Mouse (Mus musculus) stomach, embryonic 14.5 days (tissue): ENCODE measurements around the gene Susd3. TPM values are rescaled to one million over a fixed set of nuclear protein-coding genes. Genes with fewer than 3 reads are reported as not detected.

ENCODE experiments used
- ATAC-seq: fragments of 200-750 bp; cut with Nextera tagmentation; 2 replicates; pipeline ENCODE4 v1.8.0; 2017; ENCODE audit warnings: low read depth, moderate TSS enrichment; ENCODE audit not compliant: insufficient number of reproducible peaks, insufficient read depth, low FRiP score
- H3K27ac ChIP-seq: fragments of 300-500 bp; sonication (generic); 2 replicates; pipeline ENCODE4 v1.5.1; 2014; ENCODE audit warnings: mild to moderate bottlenecking, low read length, moderate library complexity, mixed read lengths
- H3K27me3 ChIP-seq: fragments of 300-500 bp; sonication (generic); 2 replicates; pipeline ENCODE4 v1.6.1; 2014; ENCODE audit warnings: low read length, control low read depth, mixed read lengths; ENCODE audit not compliant: control insufficient read depth, insufficient read depth
- H3K36me3 ChIP-seq: fragments of 300-500 bp; sonication (generic); 2 replicates; pipeline ENCODE4 v1.6.1; 2014; ENCODE audit warnings: mild to moderate bottlenecking, control low read depth, low read length, moderate library complexity, mixed read lengths; ENCODE audit not compliant: control insufficient read depth, insufficient read depth
- H3K4me1 ChIP-seq: fragments of 300-500 bp; sonication (generic); 2 replicates; pipeline ENCODE4 v1.6.1; 2014; ENCODE audit warnings: low read length, control low read depth, mixed read lengths; ENCODE audit not compliant: control insufficient read depth, insufficient read depth
- H3K4me2 ChIP-seq: fragments of 300-500 bp; sonication (generic); replicated peaks from 2 replicates; pipeline ENCODE4 v1.6.1; 2014; ENCODE audit warnings: low read depth, low read length, control low read depth
- H3K4me3 ChIP-seq: fragments of 300-500 bp; sonication (generic); 2 replicates; pipeline ENCODE4 v1.5.1; 2014; ENCODE audit warnings: low read depth, low read length, control low read depth
- H3K9ac ChIP-seq: fragments of 300-500 bp; sonication (generic); replicated peaks from 2 replicates; pipeline ENCODE4 v1.6.1; 2014; ENCODE audit warnings: low read depth, mild to moderate bottlenecking, control low read depth, low read length, moderate library complexity, mixed read lengths
- H3K9me3 ChIP-seq: fragments of 300-500 bp; sonication (generic); 2 replicates; pipeline ENCODE4 v1.6.1; 2016; ENCODE audit warnings: low read depth, low read length, control low read depth; ENCODE audit not compliant: control insufficient read depth
- WGBS: fragments of 180-500 bp; shearing (Covaris S2); extraction: QIAGEN DNeasy Blood & Tissue Kit; methylation state at CpG from one replicate; pipeline ENCODE4 v1.1.7; 2014; 5-methylcytosine and 5-hydroxymethylcytosine counted together
- polyA plus RNA-seq: library from polyadenylated mRNA; unstranded; fragments of >200 nt; fragmentation: Nextera tagmentation; extraction: Ambion mirVana; gene quantifications from 2 replicates; pipeline ENCODE4 v1.2.1, GENCODE M21; 2014

Gene Susd3
- polyA plus RNA-seq, 1 experiment from 2014 or later: 1.8 TPM

- H3K36me3 ChIP-seq: no peaks in the 10 kb centered on the region
- H3K27me3 ChIP-seq: no peaks in the 10 kb centered on the region
- ATAC-seq: peak; percentile 28; the same call in 1 of the 2 replicates
- H3K4me1 ChIP-seq: no peaks in the 10 kb centered on the region
- no peak overlapping the region for H3K4me2 ChIP-seq
- H3K9me3 ChIP-seq: no peaks in the 10 kb centered on the region
- H3K4me3 ChIP-seq: no peak overlapping the region
- H3K9ac ChIP-seq: no peak overlapping the region
- H3K27ac ChIP-seq: no peak overlapping the region
- 65% methylated on average over 5 of the region's 5 CpGs for WGBS
Measured at GRCm38 (mm10) chr13:49271831-49272765, 23.6 kb upstream of the Susd3 start.

- H3K27me3 ChIP-seq: no peaks in the 10 kb centered on the region
- H3K9ac ChIP-seq: no peak overlapping the region
- no peaks in the 10 kb centered on the region for H3K9me3 ChIP-seq
- ATAC-seq: no peak
- H3K4me3 ChIP-seq: no peak overlapping the region
- no peak overlapping the region for H3K27ac ChIP-seq
- H3K4me1 ChIP-seq: no peaks in the 10 kb centered on the region
- H3K36me3 ChIP-seq: no peaks in the 10 kb centered on the region
- H3K4me2 ChIP-seq: no peak overlapping the region
- WGBS: 86% methylated on average over 8 of the region's 8 CpGs
Measured at GRCm38 (mm10) chr13:49270500-49270899, 22.0 kb upstream of the Susd3 start.

GRCm38 (mm10) chr13:49267645-49268044 is 19.1 kb upstream of the Susd3 start:
- Histone ChIP-seq H3K4me3 (no peak overlapping the region), H3K36me3 (no peaks in the 10 kb centered on the region), H3K4me1 (no peaks in the 10 kb centered on the region), H3K27ac (no peak overlapping the region), H3K4me2 (no peak overlapping the region), H3K9ac (no peak overlapping the region), H3K27me3 (no peaks in the 10 kb centered on the region), H3K9me3 (no peaks in the 10 kb centered on the region)
- 44% methylated on average over 2 of the region's 2 CpGs for WGBS
- ATAC-seq: no peak

- Histone ChIP-seq H3K27me3 (no peaks in the 10 kb centered on the region), H3K9ac (no peak overlapping the region), H3K4me1 (no peaks in the 10 kb centered on the region), H3K4me2 (no peak overlapping the region), H3K27ac (no peak overlapping the region), H3K4me3 (no peak overlapping the region), H3K36me3 (no peaks in the 10 kb centered on the region), H3K9me3 (no peaks in the 10 kb centered on the region)
- 69% methylated on average over 15 of the region's 15 CpGs for WGBS
- ATAC-seq: no peak
Measured at GRCm38 (mm10) chr13:49260036-49260722, 11.7 kb upstream of the Susd3 start.

GRCm38 (mm10) chr13:49257819-49258313 is 9.4 kb upstream of the Susd3 start:
- Histone ChIP-seq H3K27me3 (no peaks in the 10 kb centered on the region), H3K4me2 (no peak overlapping the region), H3K27ac (no peak overlapping the region), H3K4me1 (no peaks in the 10 kb centered on the region), H3K36me3 (no peaks in the 10 kb centered on the region), H3K9me3 (no peaks in the 10 kb centered on the region), H3K4me3 (no peak overlapping the region), H3K9ac (no peak overlapping the region)
- no peak for ATAC-seq
- 72% methylated on average over 3 of the region's 3 CpGs for WGBS

GRCm38 (mm10) chr13:49252746-49253145 is 4.2 kb upstream of the Susd3 start:
- Histone ChIP-seq H3K9ac (no peak overlapping the region), H3K4me1 (no peaks in the 10 kb centered on the region), H3K4me3 (no peak overlapping the region), H3K27ac (no peak overlapping the region), H3K4me2 (no peak overlapping the region), H3K27me3 (peaks cover 7% of the 10 kb centered on the region; the same call in 1 of the 2 replicates), H3K9me3 (no peaks in the 10 kb centered on the region), H3K36me3 (no peaks in the 10 kb centered on the region)
- 88% methylated on average over 13 of the region's 13 CpGs for whole genome bisulfite sequencing
- ATAC-seq: no peak

GRCm38 (mm10) chr13:49252113-49252512 is 3.6 kb upstream of the Susd3 start:
- no peaks in the 10 kb centered on the region for H3K36me3 ChIP-seq
- 62% methylated on average over 2 of the region's 2 CpGs for WGBS
- no peak overlapping the region for H3K4me3 ChIP-seq
- H3K9me3 ChIP-seq: no peaks in the 10 kb centered on the region
- no peaks in the 10 kb centered on the region for H3K4me1 ChIP-seq
- no peak overlapping the region for H3K27ac ChIP-seq
- H3K4me2 ChIP-seq: no peak overlapping the region
- no peak for ATAC-seq
- no peak overlapping the region for H3K9ac ChIP-seq
- peaks cover 7% of the 10 kb centered on the region; the same call in 1 of the 2 replicates for H3K27me3 ChIP-seq

- no peak overlapping the region for H3K4me2 ChIP-seq
- H3K4me1 ChIP-seq: no peaks in the 10 kb centered on the region
- 34% methylated on average over 4 of the region's 4 CpGs for WGBS
- H3K9ac ChIP-seq: no peak overlapping the region
- no peaks in the 10 kb centered on the region for H3K9me3 ChIP-seq
- no peaks in the 10 kb centered on the region for H3K36me3 ChIP-seq
- no peak overlapping the region for H3K27ac ChIP-seq
- H3K4me3 ChIP-seq: no peak overlapping the region
- peaks cover 14% of the 10 kb centered on the region; the same call in 1 of the 2 replicates for H3K27me3 ChIP-seq
- no peak for ATAC-seq
Measured at GRCm38 (mm10) chr13:49250716-49251517, 2.4 kb upstream of the Susd3 start.
